ENCODE assay signal across 8 mouse cellular contexts in the genomic region with DNA sequence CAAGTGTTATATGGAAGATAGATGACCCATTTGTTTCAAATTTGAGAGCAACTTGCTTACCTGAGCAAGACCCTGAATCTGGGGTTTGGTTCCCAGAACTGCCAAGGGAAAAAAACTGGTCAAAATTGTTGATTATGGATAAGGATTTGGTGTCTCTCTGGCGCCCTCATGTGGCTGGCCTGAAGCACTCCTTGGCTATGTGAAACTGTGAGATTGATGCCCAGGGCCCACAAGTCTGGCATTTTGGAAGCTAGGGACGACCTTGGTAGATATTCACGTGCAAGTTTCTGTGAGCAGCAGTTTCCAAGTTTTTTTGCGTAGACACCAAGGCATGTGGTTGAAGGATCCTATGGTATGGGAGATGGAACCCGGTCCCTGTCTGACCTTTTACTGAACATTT. TPM values are rescaled to one million over a fixed set of nuclear protein-coding genes. Genes with fewer than 3 reads are reported as not detected.
A peak's percentile ranks its signal among the peaks of the same experiment; 100 is the strongest.
DNase-seq lines count a peak whose midpoint lies in the region; ATAC-seq and TF ChIP-seq lines count a peak whose summit lies in the region.

No protein-coding gene starts in this region.

- H3K9me3 ChIP-seq in ES-Bruce4 (replicated peaks; ENCODE audit: control insufficient read depth, insufficient read depth, low read length, poor library complexity, severe bottlenecking), result no peaks in the 10 kb centered on the region
- no peaks in the 10 kb centered on the region for H3K9me3 ChIP-seq in embryonic facial prominence, embryonic 15.5 days (replicated peaks)
- H3K9me3 ChIP-seq in heart, embryonic 15.5 days (replicated peaks), result no peaks in the 10 kb centered on the region
- H3K9me3 ChIP-seq in neural tube, embryonic 14.5 days (ENCODE audit: control insufficient read depth, low read length), result no peaks in the 10 kb centered on the region

- no peak overlapping the region for H3K27ac ChIP-seq in ES-Bruce4 (ENCODE audit: insufficient read depth, low read length)
- no peak overlapping the region for H3K27ac ChIP-seq in bone marrow, adult 2 months (ENCODE audit: control insufficient read depth, insufficient read depth, low read depth, low read length, poor library complexity)
- H3K27ac ChIP-seq in embryonic facial prominence, embryonic 15.5 days (replicated peaks), result no peak overlapping the region
- H3K27ac ChIP-seq in heart, embryonic 15.5 days, result no peak overlapping the region
- no peak overlapping the region for H3K27ac ChIP-seq in neural tube, embryonic 14.5 days (ENCODE audit: low read depth, low read length)

- peak; percentile 83 to 84 for DNase-seq in kidney, postnatal 4 days
- DNase-seq in lung, adult 2 months, result peak; percentile 79
- peak; percentile 70 to 73 for DNase-seq in thymus, postnatal 36 days

- H3K27me3 ChIP-seq in ES-Bruce4 (ENCODE audit: control insufficient read depth, insufficient read depth, low read length, poor library complexity, severe bottlenecking), result no peaks in the 10 kb centered on the region
- no peaks in the 10 kb centered on the region for H3K27me3 ChIP-seq in embryonic facial prominence, embryonic 15.5 days
- no peaks in the 10 kb centered on the region for H3K27me3 ChIP-seq in heart, embryonic 15.5 days
- no peaks in the 10 kb centered on the region for H3K27me3 ChIP-seq in neural tube, embryonic 14.5 days (ENCODE audit: control insufficient read depth, insufficient read depth, low read length)

- H3K36me3 ChIP-seq in ES-Bruce4 (ENCODE audit: control insufficient read depth, insufficient read depth, low read length, poor library complexity, severe bottlenecking), result no peaks in the 10 kb centered on the region
- no peaks in the 10 kb centered on the region for H3K36me3 ChIP-seq in embryonic facial prominence, embryonic 15.5 days
- H3K36me3 ChIP-seq in heart, embryonic 15.5 days, result no peaks in the 10 kb centered on the region
- H3K36me3 ChIP-seq in neural tube, embryonic 14.5 days (ENCODE audit: control insufficient read depth, insufficient read depth, low read length), result no peaks in the 10 kb centered on the region

- 19% methylated on average over 5 of the region's 5 CpGs for WGBS in bone marrow, adult 2 months
- 5% methylated on average over 5 of the region's 5 CpGs for WGBS in embryonic facial prominence, embryonic 15.5 days
- 10% methylated on average over 5 of the region's 5 CpGs for WGBS in heart, embryonic 15.5 days
- 12% methylated on average over 5 of the region's 5 CpGs for WGBS in lung, adult 2 months
- 17% methylated on average over 5 of the region's 5 CpGs for whole genome bisulfite sequencing in neural tube, embryonic 14.5 days

- H3K9ac ChIP-seq in ES-Bruce4 (ENCODE audit: low read depth, poor library complexity, severe bottlenecking), result no peak overlapping the region
- H3K9ac ChIP-seq in embryonic facial prominence, embryonic 15.5 days, result no peak overlapping the region
- no peak overlapping the region for H3K9ac ChIP-seq in heart, embryonic 15.5 days
- no peak overlapping the region for H3K9ac ChIP-seq in neural tube, embryonic 14.5 days (replicated peaks; ENCODE audit: low read depth, low read length)

- no peak overlapping the region for H3K4me3 ChIP-seq in ES-Bruce4 (ENCODE audit: low read depth, low read length)
- H3K4me3 ChIP-seq in bone marrow, adult 2 months (replicated peaks; ENCODE audit: control insufficient read depth, low read depth, low read length), result no peak overlapping the region
- no peak overlapping the region for H3K4me3 ChIP-seq in embryonic facial prominence, embryonic 15.5 days (replicated peaks)
- H3K4me3 ChIP-seq in heart, embryonic 15.5 days, result no peak overlapping the region
- no peak overlapping the region for H3K4me3 ChIP-seq in lung, adult 2 months (replicated peaks; ENCODE audit: extremely low read depth, low read depth, low read length)
- no peak overlapping the region for H3K4me3 ChIP-seq in neural tube, embryonic 14.5 days (ENCODE audit: low read depth, low read length)

- ATAC-seq in embryonic facial prominence, embryonic 15.5 days (ENCODE audit: insufficient number of reproducible peaks, low FRiP score, low TSS enrichment, low read depth), result no peak
- ATAC-seq in heart, embryonic 15.5 days (replicated peaks; ENCODE audit: insufficient number of reproducible peaks, insufficient read depth, low FRiP score, low read depth), result no peak
- ATAC-seq in neural tube, embryonic 14.5 days (ENCODE audit: low read depth), result peak; percentile 32; the same call in 1 of the 2 replicates

- TF ChIP-seq POLR2A in ES-Bruce4 (IDR thresholded peaks at IDR 0.05; ENCODE audit: insufficient read depth, low read length), result no peak
- TF ChIP-seq POLR2A in bone marrow, adult 2 months (IDR thresholded peaks at IDR 0.05; ENCODE audit: borderline replicate concordance, control insufficient read depth, low read depth, low read length), result no peak
- TF ChIP-seq POLR2A in lung, adult 2 months (IDR thresholded peaks at IDR 0.05; ENCODE audit: borderline replicate concordance, extremely low read depth, low read depth, low read length), result no peak

- no peaks in the 10 kb centered on the region for H3K4me1 ChIP-seq in ES-Bruce4 (ENCODE audit: control insufficient read depth, insufficient read depth, low read length)
- no peaks in the 10 kb centered on the region; the same call in 1 of the 2 replicates for H3K4me1 ChIP-seq in bone marrow, adult 2 months (ENCODE audit: control insufficient read depth, insufficient read depth, low read length)
- peaks cover 11% of the 10 kb centered on the region for H3K4me1 ChIP-seq in embryonic facial prominence, embryonic 15.5 days
- H3K4me1 ChIP-seq in heart, embryonic 15.5 days (replicated peaks), result peaks cover 22% of the 10 kb centered on the region
- H3K4me1 ChIP-seq in lung, adult 2 months (ENCODE audit: control insufficient read depth, insufficient read depth, low read length), result peaks cover 3% of the 10 kb centered on the region
- 0 out of 2 replicates have a peak, but pooled peaks cover 4% of the 10 kb centered on the region for H3K4me1 ChIP-seq in neural tube, embryonic 14.5 days (ENCODE audit: control insufficient read depth, insufficient read depth, low read length)

- TF ChIP-seq CTCF in ES-Bruce4 (IDR thresholded peaks at IDR 0.05; ENCODE audit: low read depth, low read length), result peak; percentile 72
- TF ChIP-seq CTCF in bone marrow, adult 2 months (IDR thresholded peaks at IDR 0.05; ENCODE audit: control insufficient read depth, insufficient read depth, low read length), result peak; percentile 86
- peak; percentile 91 for TF ChIP-seq CTCF in lung, adult 2 months (IDR thresholded peaks at IDR 0.05; ENCODE audit: insufficient read depth, low read length)

- H3K4me2 ChIP-seq in embryonic facial prominence, embryonic 15.5 days (replicated peaks), result 0 out of 2 replicates have a peak overlapping the region, but pooled peaks have one; percentile 12
- peak overlapping the region; percentile 10; the same call in 1 of the 2 replicates for H3K4me2 ChIP-seq in heart, embryonic 15.5 days
- 0 out of 2 replicates have a peak overlapping the region, but pooled peaks have one; percentile 9 for H3K4me2 ChIP-seq in neural tube, embryonic 14.5 days (ENCODE audit: low read depth, low read length)

- no peak for TF ChIP-seq EP300 in ES-Bruce4 (IDR thresholded peaks at IDR 0.05; ENCODE audit: insufficient read depth, low read depth, low read length)

RNA-seq across cellular contexts. Expression of gene Hist1h4h, which starts 6.2 kb away (rescaled TPM):
- polyA plus RNA-seq in ES-Bruce4 (2011; ENCODE audit: insufficient read depth, insufficient read length, low read depth, missing spikeins), result 16.9 and 19.1 TPM in 2 replicates
- polyA plus RNA-seq in bone marrow, adult 2 months (2011; ENCODE audit: insufficient read depth, insufficient read length, low replicate concordance, missing spikeins), result 23.3 and 39.5 TPM in 2 replicates
- polyA plus RNA-seq in embryonic facial prominence, embryonic 15.5 days (2015; fragmentation: Nextera tagmentation; extraction: Ambion mirVana), result 6.1 and 7.1 TPM in 2 replicates
- polyA plus RNA-seq in heart, embryonic 15.5 days (2015; fragmentation: Nextera tagmentation; extraction: Ambion mirVana), result 5.4 and 5.7 TPM in 2 replicates
- 27.1 and 28.0 TPM in 2 replicates for polyA plus RNA-seq in lung, adult 2 months (2012; rRNA removed)
- polyA plus RNA-seq in neural tube, embryonic 14.5 days (2014; fragmentation: Nextera tagmentation; extraction: Ambion mirVana), result 1.7 and 2.1 TPM in 2 replicates

RNA-seq across cellular contexts. Expression of gene Hist1h2af, which starts 9.1 kb away (rescaled TPM):
- 68.8 and 97.9 TPM in 2 replicates for polyA plus RNA-seq in ES-Bruce4 (2011; ENCODE audit: insufficient read depth, insufficient read length, low read depth, missing spikeins)
- polyA plus RNA-seq in bone marrow, adult 2 months (2011; ENCODE audit: insufficient read depth, insufficient read length, low replicate concordance, missing spikeins), result 105 and 151 TPM in 2 replicates
- polyA plus RNA-seq in embryonic facial prominence, embryonic 15.5 days (2015; fragmentation: Nextera tagmentation; extraction: Ambion mirVana), result 2.7 and 3.4 TPM in 2 replicates
- 2.2 and 2.6 TPM in 2 replicates for polyA plus RNA-seq in heart, embryonic 15.5 days (2015; fragmentation: Nextera tagmentation; extraction: Ambion mirVana)
- 28.7 and 47.1 TPM in 2 replicates for polyA plus RNA-seq in lung, adult 2 months (2012; rRNA removed)
- polyA plus RNA-seq in neural tube, embryonic 14.5 days (2014; fragmentation: Nextera tagmentation; extraction: Ambion mirVana), result not detected in 2 replicates

RNA-seq across cellular contexts. Expression of gene Hist1h3g, which starts 10.6 kb away (rescaled TPM):
- polyA plus RNA-seq in ES-Bruce4 (2011; ENCODE audit: insufficient read depth, insufficient read length, low read depth, missing spikeins), result 8.9 and 16.9 TPM in 2 replicates
- 16.1 and 17.7 TPM in 2 replicates for polyA plus RNA-seq in bone marrow, adult 2 months (2011; ENCODE audit: insufficient read depth, insufficient read length, low replicate concordance, missing spikeins)
- 3.2 and 5.3 TPM in 2 replicates for polyA plus RNA-seq in embryonic facial prominence, embryonic 15.5 days (2015; fragmentation: Nextera tagmentation; extraction: Ambion mirVana)
- 1.6 and 3.1 TPM in 2 replicates for polyA plus RNA-seq in heart, embryonic 15.5 days (2015; fragmentation: Nextera tagmentation; extraction: Ambion mirVana)
- polyA plus RNA-seq in lung, adult 2 months (2012; rRNA removed), result 2.1 and 2.3 TPM in 2 replicates
- 0.72 TPM in 1 of 2 replicates, not detected in the other for polyA plus RNA-seq in neural tube, embryonic 14.5 days (2014; fragmentation: Nextera tagmentation; extraction: Ambion mirVana)

RNA-seq across cellular contexts. Expression of gene Hist1h2bh, which starts 18.5 kb away (rescaled TPM):
- polyA plus RNA-seq in ES-Bruce4 (2011; ENCODE audit: insufficient read depth, insufficient read length, low read depth, missing spikeins), result 3.9 and 4.2 TPM in 2 replicates
- polyA plus RNA-seq in bone marrow, adult 2 months (2011; ENCODE audit: insufficient read depth, insufficient read length, low replicate concordance, missing spikeins), result 6.8 and 11.4 TPM in 2 replicates
- polyA plus RNA-seq in embryonic facial prominence, embryonic 15.5 days (2015; fragmentation: Nextera tagmentation; extraction: Ambion mirVana), result 1.0 and 1.1 TPM in 2 replicates
- 0.61 and 0.74 TPM in 2 replicates for polyA plus RNA-seq in heart, embryonic 15.5 days (2015; fragmentation: Nextera tagmentation; extraction: Ambion mirVana)
- polyA plus RNA-seq in lung, adult 2 months (2012; rRNA removed), result 0.66 and 0.87 TPM in 2 replicates
- 0.33 TPM in 1 of 2 replicates, not detected in the other for polyA plus RNA-seq in neural tube, embryonic 14.5 days (2014; fragmentation: Nextera tagmentation; extraction: Ambion mirVana)

RNA-seq across cellular contexts. Expression of gene Hist1h3f, which starts 19.2 kb away (rescaled TPM):
- polyA plus RNA-seq in ES-Bruce4 (2011; ENCODE audit: insufficient read depth, insufficient read length, low read depth, missing spikeins), result 1.5 TPM in 1 of 2 replicates, not detected in the other
- polyA plus RNA-seq in bone marrow, adult 2 months (2011; ENCODE audit: insufficient read depth, insufficient read length, low replicate concordance, missing spikeins), result 3.0 and 6.4 TPM in 2 replicates
- polyA plus RNA-seq in embryonic facial prominence, embryonic 15.5 days (2015; fragmentation: Nextera tagmentation; extraction: Ambion mirVana), result 0.25 and 0.37 TPM in 2 replicates
- 0.16 and 0.25 TPM in 2 replicates for polyA plus RNA-seq in heart, embryonic 15.5 days (2015; fragmentation: Nextera tagmentation; extraction: Ambion mirVana)
- polyA plus RNA-seq in lung, adult 2 months (2012; rRNA removed), result 1.3 and 1.7 TPM in 2 replicates
- polyA plus RNA-seq in neural tube, embryonic 14.5 days (2014; fragmentation: Nextera tagmentation; extraction: Ambion mirVana), result 0.52 TPM in 1 of 2 replicates, not detected in the other
